Mouse (Mus musculus) ovary, adult 18-20 months (tissue): ENCODE measurements at regions not wholly inside any gene's neighbourhood (a gene's known extent, or its start where the extent isn't known, plus 50 kb on each side); places are given as distances from the start of the nearest gene placed in this dataset.
"Not testable (repeated sequence)": the region's sequence is repeated elsewhere in the genome, so short reads cannot be mapped to it uniquely, and the experiment has no call there.

ENCODE experiments used
- DNase-seq: peaks from one replicate; pipeline ENCODE4 v3.0.0; 2022; ENCODE audit warnings: low spot score, mixed read lengths

DNA sequence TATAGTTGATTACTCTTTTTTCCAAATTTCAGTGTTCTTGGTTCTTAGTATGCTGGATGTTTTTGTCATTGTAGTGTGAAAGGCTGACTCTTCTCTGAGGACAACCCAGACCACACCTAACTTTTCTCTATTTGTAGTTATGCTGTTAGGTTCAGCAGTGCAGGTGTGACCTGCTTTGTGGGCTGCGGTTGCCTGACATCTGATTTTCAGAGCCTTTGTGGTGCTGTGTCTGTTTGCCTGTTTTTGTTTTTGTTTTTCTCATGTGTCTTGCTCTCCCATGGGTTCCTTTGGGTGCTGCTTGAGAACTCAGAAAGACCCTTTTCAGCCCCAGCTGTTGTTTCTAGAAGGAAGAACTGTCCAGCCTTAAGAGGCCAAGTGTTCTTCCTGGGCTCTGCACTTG lies 52.0 kb upstream of the Trpm1 start:
- DNase-seq: no peak

DNA sequence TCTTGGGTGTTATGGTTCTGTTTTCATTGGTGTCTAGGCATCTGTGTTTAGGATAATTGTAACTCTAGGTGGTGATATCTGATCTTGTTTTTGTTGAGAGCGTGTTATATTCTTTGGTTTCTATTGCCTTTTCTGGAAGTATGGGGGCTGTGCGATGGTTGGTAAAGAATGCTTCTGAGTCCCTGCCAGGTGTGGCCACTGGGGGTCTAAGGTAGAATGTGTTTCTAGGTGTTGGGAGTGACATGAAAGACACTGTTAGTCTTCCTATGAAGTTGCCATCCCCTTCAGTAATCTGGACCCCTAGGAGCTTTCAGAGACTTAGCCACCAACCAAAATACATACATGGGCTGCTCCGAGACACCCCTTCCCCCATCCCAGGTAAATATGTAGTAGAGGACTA lies 54.0 kb upstream of the Trpm1 start:
- DNase-seq: no peak

DNA sequence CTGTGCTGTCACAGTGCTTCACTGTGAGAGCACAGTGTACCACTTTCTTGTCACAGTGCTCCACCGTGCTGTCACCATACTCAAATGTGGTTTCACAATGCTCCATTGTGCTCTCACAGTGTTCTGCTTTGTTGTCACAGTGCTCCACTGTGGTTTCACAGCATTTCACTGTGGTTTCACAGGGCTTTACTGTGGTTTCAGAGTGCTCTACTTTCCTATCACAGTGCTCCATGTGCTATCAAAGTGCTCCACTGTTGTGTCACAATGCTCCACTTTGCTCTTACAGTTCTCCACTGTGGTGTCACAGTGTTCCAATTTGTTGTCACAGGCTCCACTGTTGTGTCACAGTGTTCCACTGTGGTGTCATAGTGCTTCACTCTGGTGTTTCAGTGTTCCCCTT lies 63.6 kb upstream of the Trpm1 start:
- DNase-seq: no peak

DNA sequence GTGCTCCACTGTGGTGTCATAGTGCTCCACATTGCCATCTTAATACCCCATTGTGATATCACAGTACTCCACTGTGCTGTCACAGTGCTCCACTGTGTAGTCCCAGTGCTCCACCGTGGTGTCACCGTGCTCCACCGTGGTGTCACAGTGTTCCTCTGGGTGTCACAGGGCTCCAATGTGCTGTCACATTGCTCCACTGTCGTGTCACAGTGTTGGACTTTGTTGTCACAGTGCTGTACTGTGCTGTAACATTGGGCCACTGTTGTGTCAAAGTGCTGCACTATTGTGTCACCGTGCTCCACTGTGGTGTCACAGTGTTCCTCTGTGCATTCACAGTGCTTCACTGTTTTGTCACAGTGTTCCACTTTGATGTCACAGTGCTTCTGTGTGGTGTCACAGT lies 64.6 kb upstream of the Trpm1 start:
- no peak for DNase-seq

DNA sequence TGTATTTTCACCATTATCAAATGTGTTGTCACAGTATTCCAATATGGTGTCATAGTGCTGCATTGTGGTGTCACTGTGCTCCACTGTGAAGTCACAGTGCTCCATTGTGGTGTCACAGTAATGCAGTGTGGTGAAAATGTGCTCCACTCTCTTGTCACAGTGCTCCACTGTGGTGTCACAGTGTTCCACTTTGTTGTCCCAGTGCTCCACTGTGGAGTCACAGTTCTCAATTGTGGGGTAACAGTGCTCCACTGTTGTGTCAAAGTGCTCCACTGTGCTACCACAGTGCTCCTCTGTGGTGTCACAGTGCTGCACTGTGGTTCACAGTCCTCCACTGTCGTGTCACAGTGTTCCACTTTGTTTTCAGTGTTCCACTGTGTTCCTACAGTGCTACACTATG lies 69.7 kb upstream of the Trpm1 start:
- DNase-seq: not testable (repeated sequence)

DNA sequence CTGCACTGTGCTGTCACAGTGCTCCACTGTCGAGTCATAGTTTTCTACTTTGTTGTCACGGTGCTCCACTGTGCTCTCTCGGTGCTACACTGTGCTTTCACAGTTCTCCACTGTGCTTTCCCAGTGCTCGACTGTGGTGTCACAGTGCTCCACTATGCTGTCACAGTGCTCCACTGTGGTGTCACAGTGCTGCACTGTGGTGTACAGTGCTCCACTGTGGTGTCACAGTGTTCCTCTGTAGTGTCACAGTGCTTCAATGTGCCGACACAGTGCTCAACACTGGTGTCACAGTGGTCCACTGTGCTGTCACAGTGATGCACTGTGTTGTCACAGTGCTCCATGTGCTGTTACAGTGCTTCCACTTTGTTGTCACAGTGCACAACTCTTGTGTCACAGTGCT lies 71.0 kb upstream of the Trpm1 start:
- no peak for DNase-seq

DNA sequence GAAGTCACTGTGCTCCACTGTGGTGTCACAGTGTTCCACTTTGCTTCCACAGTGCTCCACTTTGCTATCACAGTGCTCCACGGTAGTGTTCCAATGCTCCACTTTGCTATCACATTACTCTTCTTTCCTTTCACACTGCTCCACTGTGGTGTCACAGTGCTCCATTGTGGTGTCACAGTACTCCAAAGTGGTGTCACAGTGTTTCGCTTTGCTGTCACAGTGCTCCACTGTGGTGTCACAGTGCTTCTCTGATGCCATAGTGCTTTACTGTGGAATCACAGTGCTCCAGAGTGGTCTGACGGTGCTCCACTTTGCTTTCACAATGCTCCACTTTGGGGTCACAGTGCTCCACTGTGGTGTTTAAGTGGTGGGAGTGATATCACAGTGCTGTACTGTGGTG lies 71.4 kb upstream of the Trpm1 start:
- DNase-seq: no peak

DNA sequence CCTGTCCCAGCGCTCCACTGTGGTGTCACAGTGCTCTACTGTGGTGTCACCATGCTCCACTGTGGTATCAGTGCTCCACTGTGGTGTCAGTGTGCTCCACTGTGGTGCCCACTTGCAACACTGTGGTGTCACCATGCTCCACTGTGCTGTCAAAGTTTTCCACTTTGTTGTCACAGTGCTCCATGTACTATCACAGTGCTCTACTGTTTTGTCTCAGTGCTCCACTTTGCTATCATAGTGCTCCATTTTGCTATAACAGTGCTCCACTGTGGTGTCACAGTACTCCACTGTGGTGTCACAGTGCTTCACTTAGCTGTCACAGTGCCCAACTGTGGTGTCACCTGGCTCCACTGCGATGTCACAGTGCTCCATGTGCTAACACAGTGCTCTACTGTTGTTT lies 72.0 kb upstream of the Trpm1 start:
- no peak for DNase-seq

DNA sequence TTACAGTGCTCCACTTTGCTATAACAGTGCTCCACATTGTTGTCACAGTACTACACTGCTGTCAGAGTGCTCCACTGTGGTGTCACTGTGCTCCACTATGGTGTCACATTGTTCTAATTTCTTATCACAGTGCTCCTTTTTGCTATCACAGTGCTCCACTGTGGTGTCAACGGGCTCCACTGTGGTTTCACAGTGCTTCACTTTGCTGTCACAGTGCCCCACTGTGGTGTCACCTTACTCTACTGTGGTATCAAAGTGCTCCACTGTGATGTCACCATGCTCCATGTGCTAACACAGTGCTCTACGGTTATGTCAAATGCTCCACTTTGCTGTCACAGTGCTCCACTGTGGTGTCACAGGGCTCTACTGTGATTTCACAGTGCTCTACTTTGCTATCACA lies 72.6 kb upstream of the Trpm1 start:
- no peak for DNase-seq

DNA sequence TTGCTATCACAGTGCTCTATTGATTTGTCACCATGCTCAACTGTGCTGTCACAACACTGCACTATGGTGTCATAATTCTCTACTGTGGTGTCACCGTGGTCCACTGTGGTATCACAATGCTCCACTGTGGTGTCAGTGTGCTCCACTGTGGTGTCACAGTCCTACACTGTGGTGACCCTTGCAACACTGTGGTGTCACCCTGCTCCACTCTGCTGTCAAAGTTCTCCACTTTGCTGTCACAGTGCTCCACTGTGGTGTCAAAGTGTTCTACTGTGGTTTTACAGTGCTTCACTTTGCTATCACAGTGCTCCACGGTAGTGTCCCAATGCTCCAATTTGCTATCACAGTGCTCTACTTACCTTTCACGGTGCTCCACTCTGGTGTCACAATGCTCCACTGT lies 74.3 kb upstream of the Trpm1 start:
- DNase-seq: no peak

DNA sequence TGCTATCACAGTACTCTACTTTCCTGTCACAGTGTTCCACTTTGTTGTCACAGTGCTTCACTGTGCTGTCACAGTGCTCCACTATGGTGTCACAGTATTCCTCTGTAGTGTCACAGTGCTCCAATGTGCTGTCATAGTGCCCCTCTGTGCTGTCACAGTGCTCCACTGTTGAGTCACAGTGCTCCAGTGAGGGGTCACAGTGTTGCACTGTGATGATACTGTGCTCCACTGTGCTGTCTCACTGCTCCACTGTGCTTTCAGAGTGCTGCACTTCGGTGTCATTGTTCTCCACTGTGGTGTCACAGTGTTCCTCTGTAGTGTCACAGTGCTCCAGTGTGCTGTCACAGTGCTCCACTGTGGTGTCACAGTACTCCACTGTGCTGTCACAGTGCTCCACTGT lies 75.0 kb upstream of the Trpm1 start:
- no peak for DNase-seq

DNA sequence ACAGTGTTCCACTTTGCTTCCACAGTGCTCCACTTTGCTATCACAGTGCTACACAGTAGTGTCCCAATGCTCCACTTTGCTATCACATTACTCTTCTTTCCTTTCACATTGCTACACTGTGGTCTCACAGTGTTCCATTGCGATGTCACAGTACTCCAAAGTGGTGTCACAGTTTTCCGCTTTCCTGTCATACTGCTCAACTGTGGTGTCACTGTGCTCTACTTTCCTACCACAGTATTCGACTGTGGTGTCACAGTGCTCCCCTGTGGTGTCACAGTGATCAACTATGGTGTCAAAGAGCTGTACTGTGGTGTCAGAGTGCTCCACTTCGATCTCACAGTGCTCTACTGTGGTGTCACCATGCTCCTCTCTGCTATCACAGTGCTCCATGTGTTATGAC lies 76.1 kb upstream of the Trpm1 start:
- no peak for DNase-seq

DNA sequence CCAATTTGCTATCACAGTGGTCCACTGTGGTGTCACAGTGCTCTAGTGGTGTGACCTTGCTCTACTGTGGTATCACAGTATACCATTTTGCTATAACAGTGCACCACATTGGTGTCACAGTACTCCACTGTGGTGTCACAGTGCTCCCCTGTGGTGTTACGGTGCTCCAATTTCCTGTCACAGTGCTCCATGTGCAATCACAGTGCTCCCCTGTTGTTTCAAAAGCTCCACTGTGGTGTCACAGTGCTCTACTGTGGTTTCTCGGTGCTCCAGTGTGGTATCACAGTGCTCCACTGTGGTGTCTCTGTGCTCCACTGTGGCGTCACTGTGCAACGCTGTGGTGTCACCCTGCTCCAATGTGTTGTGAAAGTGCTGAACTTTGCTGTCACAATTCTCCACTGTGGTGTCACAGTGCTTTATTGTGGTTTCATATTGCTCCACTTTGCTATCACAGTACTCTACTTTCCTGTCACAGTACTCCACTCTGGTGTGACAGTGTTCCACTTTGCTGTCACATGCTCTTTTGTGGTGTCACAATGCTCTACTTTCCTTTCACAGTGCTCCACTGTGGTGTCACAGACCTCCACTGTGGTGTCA lies 76.8 kb upstream of the Trpm1 start:
- no peak for DNase-seq

DNA sequence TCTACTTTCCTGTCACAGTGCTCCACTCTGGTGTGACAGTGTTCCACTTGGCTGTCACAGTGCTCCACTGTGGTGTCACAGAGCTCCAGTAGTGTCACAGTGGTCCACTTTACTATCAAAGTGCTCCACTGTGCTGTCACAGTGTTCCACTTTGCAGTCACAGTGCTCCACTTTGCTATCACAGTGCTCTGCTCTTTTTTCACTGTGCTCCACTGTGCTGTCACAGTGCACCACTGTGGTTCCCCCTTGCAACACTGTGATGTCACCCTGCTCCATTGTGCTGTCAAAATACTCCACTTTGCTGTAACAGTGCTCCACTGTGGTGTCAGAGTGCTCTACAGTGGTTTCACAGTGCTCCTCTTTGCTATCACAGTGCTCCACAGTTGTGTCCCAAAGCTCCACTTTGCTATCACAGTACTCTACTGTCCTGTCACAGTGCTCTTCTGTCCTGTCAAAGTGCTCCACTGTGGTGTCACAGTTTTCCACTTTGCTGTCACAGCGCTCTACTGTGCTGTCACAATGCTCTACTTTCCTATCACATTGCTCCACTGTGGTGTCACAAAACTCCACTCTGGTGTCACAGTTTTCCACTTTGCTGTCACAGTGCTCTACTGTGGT lies 77.8 kb upstream of the Trpm1 start:
- DNase-seq: no peak

DNA sequence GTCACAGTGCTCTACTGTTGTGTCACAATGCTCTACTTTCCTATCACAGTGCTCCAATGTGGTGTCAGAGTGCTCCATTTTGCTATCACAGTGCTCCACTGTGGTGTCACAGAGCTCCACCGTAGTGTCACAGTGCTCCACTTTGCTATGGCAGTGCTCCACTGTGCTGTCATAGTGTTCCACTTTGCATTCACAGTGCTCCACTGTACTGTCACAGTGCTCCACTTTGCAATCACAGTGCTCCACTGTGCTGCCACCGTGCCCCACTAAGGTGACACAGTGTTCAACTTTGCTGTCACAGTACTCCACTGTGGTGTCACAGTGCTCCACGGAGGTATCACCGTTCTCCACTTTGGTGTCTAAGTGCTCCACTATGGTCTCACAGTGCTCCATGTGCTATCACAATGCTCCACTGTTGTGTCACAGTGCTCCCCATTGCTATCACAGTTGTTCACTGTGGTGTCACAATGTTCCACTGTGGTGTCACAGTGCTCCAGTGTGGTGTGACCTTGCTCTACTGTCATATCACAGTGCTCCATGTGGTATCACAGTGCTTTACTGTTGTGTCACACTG lies 78.9 kb upstream of the Trpm1 start:
- no peak for DNase-seq

DNA sequence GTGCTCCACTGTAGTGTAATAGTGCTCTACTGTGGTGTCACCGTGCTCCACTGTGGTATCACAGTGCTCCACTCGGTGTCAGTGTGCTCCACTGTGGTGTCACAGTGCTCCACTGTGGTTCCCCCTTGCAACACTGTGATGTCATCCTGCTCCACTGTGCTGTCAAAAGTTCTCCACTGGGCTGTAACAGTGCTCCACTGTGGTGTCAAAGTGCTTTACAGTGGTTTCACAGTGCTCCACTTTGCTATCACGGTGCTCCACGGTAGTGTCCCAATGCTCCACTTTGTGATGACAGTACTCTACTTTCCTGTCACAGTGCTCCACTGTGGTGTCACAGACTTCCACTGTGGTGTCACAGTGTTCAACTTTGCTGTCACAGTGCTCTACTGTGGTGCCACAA lies 79.4 kb upstream of the Trpm1 start:
- DNase-seq: no peak

DNA sequence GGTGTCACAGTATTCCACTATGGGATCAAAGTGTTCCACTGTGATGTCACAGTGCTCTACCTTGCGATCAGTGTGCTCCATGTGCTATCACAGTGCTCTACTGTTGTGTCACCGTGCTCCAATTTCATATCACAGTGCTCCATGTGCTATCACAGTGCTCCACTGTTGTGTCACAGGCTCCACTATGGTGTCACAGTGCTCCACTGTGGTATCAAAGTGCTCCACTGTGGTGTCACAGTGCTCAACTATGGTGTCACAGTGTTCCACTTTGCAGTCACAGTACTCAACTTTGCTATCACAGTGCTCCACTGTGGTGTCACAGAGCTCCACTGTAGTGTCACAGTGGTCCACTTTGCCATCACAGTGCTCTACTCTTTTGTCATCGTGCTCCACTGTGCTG lies 79.9 kb upstream of the Trpm1 start:
- no peak for DNase-seq

DNA sequence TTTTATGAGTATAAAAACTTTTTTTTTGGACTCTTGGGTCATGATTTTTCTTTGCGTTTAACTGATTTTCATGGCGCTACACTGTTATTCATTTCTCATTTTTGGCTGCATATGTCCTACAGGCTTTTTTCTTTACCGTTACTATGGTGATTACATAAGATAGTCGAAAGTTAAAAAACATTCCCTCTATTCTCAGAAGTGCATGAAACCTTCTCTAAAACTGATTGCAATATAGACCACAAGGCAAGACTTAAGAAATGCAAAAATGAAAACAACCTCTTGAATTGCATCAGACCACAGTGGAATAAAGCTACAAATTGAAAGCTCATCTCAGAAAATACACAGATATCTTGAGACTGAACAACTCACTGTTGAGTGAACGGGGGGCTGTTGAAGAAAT lies 82.7 kb upstream of the Trpm1 start:
- DNase-seq: no peak

DNA sequence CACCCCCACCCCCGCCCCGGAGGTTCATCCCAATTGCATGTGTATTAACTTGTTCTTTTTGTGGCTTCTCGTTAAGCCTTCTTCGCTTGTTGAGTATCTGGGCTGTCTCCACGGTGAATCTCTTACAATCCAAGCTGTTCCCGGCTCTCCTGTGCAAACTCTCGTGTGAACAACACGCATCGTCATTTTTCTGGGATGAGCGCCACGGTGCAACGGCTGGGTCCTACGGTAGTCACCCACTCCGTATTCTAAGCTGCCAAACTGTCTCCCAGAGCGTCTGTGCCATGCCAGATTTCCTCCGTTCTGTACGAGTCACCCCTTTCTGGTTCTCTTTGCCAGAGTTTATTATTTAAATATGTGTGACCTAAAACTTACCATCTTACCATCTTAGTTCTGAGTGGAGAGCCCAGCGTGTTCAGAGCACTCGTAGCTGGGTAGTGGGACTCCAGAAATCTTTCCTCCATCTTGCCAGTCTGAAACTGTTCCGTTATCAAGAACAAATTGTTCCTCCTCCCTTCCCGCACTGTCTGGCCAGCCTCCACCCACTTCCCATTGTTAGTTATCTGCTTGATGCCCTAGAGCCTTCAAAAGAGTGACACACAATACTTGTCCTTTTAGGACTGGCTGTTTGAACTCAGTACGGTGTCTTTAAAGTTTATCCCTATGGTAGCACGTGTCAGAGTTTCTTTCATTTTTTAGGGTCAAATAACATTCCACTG lies 87.9 kb upstream of the Trpm1 start:
- DNase-seq: no peak

DNA sequence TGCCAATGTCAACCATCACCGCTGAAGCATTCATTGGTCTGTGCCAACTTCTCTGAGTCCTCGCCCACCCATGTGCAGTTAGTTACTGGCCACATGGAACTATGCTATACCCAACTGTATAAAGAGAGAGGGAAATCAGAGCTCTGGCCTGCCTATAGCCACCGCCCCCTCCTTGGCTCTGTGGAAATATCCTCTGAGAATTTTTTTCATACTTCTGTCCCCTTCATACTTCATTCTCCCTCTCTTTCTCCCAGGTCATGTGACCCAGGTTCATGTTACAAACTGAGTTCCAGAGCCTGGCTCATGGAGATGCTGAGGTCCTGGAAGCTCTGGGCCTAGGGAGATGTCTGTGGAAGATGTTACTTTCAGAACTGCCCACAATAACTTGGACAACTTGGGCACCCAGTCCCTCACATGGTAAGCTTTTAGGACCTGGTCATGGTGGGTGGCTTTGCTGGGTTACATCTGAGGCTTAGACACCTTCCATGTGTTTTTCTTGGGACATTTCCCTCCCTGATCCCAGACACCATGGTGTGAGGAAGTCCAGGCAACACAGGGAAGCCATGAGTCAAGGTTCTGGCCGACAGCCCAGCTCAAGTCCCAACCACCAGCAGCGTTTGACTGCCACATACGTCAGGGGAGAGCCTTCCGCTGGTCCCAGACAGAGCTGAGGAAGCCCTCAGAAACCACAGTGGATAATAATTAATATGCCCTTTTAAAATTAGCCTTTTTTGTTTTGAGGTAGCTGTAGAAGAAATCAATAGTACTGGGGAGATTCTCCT lies 89.0 kb upstream of the Trpm1 start:
- DNase-seq: peak; percentile 20

DNA sequence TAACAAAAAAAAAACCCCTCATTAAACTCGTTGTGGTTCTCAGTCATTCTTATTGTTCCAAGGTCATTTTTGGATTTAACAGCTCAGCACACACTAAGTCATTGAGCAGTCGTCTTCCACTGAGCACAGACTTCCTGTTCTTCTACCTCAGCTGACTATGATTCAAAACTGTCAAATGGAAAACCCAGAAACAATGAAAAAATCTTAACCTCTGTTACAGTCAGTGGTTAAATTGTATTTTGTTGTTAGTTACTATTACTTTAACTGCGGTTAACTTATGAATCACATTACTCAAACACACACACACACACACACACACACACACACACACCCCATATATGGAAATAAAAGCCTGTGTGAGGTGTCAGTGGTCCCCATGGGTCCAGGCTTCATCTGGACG lies 92.5 kb upstream of the Trpm1 start:
- DNase-seq: no peak

DNA sequence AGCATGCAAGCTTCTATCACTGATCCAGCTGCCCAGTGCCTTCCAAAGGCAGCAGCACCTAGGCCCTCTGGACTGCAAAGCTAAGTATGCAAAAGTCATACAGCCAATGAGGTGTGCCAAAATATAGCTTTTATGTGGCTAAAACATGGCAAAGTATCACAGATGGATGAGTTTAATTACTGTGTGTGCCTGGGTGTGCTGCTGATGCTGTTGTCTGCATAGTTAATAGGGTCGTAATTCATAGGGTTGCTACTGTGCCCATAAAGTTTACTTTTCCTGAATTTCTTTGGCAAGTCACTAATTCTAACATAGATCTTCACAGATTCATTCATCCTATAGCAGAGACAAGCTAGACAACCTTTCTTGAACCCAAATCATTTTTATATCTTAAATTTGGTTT lies 93.1 kb upstream of the Trpm1 start:
- no peak for DNase-seq

DNA sequence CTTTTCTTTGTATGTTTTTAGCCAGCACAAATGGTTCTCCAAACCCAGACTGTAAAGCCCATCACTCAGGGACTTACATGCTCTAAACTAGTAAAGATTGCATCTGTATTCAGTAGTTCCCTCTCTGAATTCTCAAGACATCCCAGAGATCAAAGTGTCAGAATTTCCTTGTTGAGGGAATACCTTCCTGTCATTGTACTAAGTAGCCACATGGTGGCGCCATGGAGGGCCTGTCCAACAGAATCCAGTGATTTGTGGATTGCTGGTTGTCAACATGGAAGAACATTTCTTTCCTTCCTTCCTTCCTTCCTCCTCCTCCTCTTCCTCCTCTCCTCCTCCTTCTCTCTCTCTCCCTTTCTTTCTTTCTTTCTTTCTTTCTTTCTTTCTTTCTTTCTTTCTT lies 93.6 kb upstream of the Trpm1 start:
- DNase-seq: no peak
